Mouse (Mus musculus) forebrain, embryonic 12.5 days (tissue): Measurements from ENCODE around the gene Slc17a8. TPM values are rescaled to one million over a fixed set of nuclear protein-coding genes. Genes with fewer than 3 reads are reported as not detected.
"Not testable (repeated sequence)": the region's sequence is repeated elsewhere in the genome, so short reads cannot be mapped to it uniquely, and the experiment has no call there.

Experiments
- ATAC-seq: fragments of 200-750 bp; cut with Nextera tagmentation; 2 replicates; pipeline ENCODE4 v1.8.0; 2017; ENCODE audit warnings: moderate TSS enrichment; ENCODE audit not compliant: low FRiP score
- H3K27ac ChIP-seq: fragments of 300-500 bp; sonication (generic); 2 replicates; pipeline ENCODE4 v1.5.1; 2016; ENCODE audit warnings: mild to moderate bottlenecking
- H3K27me3 ChIP-seq: fragments of 300-500 bp; sonication (generic); 2 replicates; pipeline ENCODE4 v1.6.1; 2016; ENCODE audit warnings: mild to moderate bottlenecking
- H3K36me3 ChIP-seq: fragments of 300-500 bp; sonication (generic); replicated peaks from 2 replicates; pipeline ENCODE4 v1.6.1; 2016; ENCODE audit warnings: mild to moderate bottlenecking
- H3K4me1 ChIP-seq: fragments of 300-500 bp; sonication (generic); 2 replicates; pipeline ENCODE4 v1.6.1; 2016
- H3K4me2 ChIP-seq: fragments of 300-500 bp; sonication (generic); 2 replicates; pipeline ENCODE4 v1.6.1; 2016; ENCODE audit warnings: mild to moderate bottlenecking, moderate library complexity
- H3K4me3 ChIP-seq: fragments of 300-500 bp; sonication (generic); replicated peaks from 2 replicates; pipeline ENCODE4 v1.5.1; 2016; ENCODE audit warnings: mild to moderate bottlenecking
- H3K9ac ChIP-seq: fragments of 300-500 bp; sonication (generic); 2 replicates; pipeline ENCODE4 v1.6.1; 2016; ENCODE audit warnings: mild to moderate bottlenecking
- H3K9me3 ChIP-seq: fragments of 300-500 bp; sonication (generic); 2 replicates; pipeline ENCODE4 v1.6.1; 2016
- WGBS: fragments of 180-500 bp; shearing (Covaris S2); methylation state at CpG from one replicate; pipeline ENCODE4 v1.1.7; 2016; 5-methylcytosine and 5-hydroxymethylcytosine counted together
- polyA plus RNA-seq: library from polyadenylated mRNA; unstranded; fragments of >200 nt; fragmentation: Nextera tagmentation; extraction: Ambion mirVana; gene quantifications from 2 replicates; pipeline ENCODE4 v1.2.1, GENCODE M21; 2016

Slc17a8 gene
- polyA plus RNA-seq, 1 experiment from 2014 or later = 0.57 TPM

DNA sequence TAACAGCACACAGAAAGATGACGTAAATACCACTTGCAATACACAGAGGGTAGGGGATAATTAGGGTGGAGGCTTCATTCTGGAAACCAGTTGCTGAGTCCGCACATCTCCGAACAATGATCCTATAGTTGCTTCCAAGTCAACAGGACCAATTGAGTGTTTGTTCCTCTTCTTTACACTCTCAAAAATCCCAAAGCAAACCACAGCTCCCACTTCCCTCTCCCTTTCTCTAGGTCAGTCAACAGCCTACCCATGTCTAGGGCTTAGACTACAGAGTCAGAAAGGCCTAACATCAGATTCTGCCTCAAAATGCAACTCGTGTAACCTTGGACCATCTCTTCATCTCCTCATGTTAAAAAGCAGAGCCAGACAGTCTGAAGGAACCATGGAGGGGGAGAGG is 36.3 kb downstream of the Slc17a8 start:
- Histone ChIP-seq H3K4me1 (no peaks in the 10 kb centered on the region), H3K4me2 (no peak overlapping the region), H3K9me3 (no peaks in the 10 kb centered on the region), H3K9ac (no peak overlapping the region), H3K27ac (no peak overlapping the region), H3K4me3 (no peak overlapping the region), H3K27me3 (no peaks in the 10 kb centered on the region), H3K36me3 (no peaks in the 10 kb centered on the region)
- no peak for ATAC-seq
- WGBS = 98% methylated on average over 4 of the region's 4 CpGs

DNA sequence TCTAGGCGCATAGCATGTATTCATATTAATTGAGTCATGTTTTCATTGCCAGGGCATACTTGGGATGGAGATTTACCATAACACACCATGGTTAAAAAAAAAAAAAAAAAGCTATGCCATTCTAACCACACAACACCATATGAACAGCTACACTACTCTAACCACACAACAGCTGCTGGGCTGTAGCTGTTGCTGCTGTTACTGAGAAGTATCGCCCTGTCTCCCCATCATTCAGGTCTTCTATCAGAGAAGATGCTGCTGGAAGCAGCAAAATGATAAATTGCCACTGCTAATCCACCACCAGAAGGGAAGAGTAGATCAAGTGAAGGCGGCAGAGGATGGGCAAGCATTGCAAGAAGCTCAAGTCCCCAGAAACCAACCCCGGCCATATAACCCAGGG is 42.3 kb downstream of the Slc17a8 start:
- Histone ChIP-seq H3K27ac (no peak overlapping the region), H3K4me1 (no peaks in the 10 kb centered on the region), H3K4me2 (no peak overlapping the region), H3K9ac (no peak overlapping the region), H3K4me3 (no peak overlapping the region), H3K36me3 (no peaks in the 10 kb centered on the region), H3K27me3 (no peaks in the 10 kb centered on the region), H3K9me3 (no peaks in the 10 kb centered on the region)
- 96% methylated on average over 4 of the region's 4 CpGs for WGBS
- ATAC-seq = no peak

DNA sequence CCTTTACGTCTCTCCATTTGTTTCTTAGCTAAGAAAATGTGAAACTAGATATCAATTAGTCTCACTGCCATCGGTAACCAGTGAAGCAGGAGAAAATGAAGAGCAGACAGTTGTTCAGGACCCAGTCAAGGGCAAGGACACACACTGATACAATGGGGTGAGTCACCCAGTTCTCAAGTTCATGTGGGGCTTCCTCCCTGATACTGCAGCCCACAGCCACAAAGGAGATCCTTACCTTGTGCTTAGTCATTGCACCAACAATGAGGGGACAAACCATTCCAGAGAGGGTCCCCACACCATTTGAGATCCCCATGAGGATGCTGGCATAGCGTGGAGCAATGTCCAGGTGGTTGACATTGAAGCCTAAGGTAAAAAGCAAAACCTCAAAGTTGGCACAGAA is 43.4 kb downstream of the Slc17a8 start:
- H3K9me3 ChIP-seq = no peaks in the 10 kb centered on the region
- H3K4me1 ChIP-seq = no peaks in the 10 kb centered on the region
- H3K4me3 ChIP-seq = no peak overlapping the region
- no peak overlapping the region for H3K4me2 ChIP-seq
- no peak overlapping the region for H3K27ac ChIP-seq
- no peak for ATAC-seq
- no peaks in the 10 kb centered on the region for H3K27me3 ChIP-seq
- no peaks in the 10 kb centered on the region for H3K36me3 ChIP-seq
- WGBS = 86% methylated on average over 3 of the region's 3 CpGs
- H3K9ac ChIP-seq = no peak overlapping the region

DNA sequence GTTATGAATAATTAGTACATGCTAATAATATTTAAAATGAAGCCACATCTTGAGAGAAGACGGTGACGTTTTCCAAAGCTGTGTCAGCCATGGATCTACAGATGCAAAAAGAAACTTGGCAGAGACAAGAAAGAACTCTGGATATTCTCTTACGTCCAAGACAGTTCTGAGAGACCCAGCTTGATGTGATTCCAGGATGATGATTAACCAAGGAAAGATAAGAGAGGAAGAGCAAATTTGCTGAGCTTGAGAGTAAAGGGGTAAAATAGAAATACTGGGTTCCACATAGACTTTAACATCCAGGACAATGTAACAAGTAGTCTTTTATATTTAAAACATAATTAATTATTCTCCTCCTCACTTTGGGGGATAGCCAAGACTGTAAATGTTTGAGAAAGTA is 47.6 kb downstream of the Slc17a8 start:
- no peak for ATAC-seq
- WGBS = 93% methylated on average over 3 of the region's 3 CpGs

DNA sequence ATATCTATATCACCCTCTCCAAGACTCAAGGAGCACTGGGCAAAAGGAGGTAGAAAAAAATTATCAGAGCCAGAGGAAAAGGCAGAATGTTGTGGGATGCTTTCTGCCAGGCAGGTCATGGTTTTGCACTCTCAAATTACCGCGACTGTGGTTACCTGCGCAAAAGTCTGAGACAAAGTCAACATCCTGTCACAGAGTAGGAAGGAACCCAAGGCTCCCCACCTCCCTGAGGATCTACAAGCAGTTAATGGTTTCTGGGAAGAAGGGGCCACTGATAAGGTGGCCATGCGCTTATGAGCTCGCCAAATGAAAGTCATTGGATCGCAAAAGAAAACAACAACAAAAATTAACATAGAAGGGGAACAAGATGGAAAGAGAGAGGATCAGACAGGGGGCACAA is 48.1 kb downstream of the Slc17a8 start:
- no peaks in the 10 kb centered on the region for H3K36me3 ChIP-seq
- no peaks in the 10 kb centered on the region for H3K27me3 ChIP-seq
- no peak overlapping the region for H3K27ac ChIP-seq
- 94% methylated on average over 6 of the region's 6 CpGs for WGBS
- no peaks in the 10 kb centered on the region for H3K4me1 ChIP-seq
- no peak overlapping the region for H3K4me3 ChIP-seq
- H3K4me2 ChIP-seq = no peak overlapping the region
- no peak for ATAC-seq
- no peak overlapping the region for H3K9ac ChIP-seq
- H3K9me3 ChIP-seq = no peaks in the 10 kb centered on the region

More for the DNA sequence above, 47.6 kb downstream of the Slc17a8 start:
- Histone ChIP-seq H3K4me1 (no peaks in the 10 kb centered on the region), H3K4me2 (no peak overlapping the region), H3K36me3 (no peaks in the 10 kb centered on the region), H3K27ac (no peak overlapping the region), H3K4me3 (no peak overlapping the region), H3K9me3 (no peaks in the 10 kb centered on the region), H3K9ac (no peak overlapping the region), H3K27me3 (no peaks in the 10 kb centered on the region)

DNA sequence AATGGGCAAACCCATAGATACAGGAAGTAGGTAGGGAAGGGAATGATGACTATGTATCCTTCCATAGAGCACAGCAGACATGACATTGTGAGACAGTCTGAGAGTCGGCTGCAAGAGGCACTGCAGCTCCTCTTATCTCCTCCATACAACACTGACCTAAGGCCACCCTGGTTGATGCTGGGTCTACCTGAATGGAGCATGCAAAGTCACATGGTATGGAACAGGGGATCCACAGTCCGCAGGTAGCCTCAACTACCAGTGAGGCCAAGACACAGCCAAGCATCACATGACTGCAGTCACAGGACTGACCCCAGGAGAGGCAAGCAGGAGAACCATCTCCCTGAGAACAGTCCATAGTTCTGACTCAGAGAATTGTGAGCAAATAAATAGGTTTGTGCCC is 53.7 kb downstream of the Slc17a8 start:
- Histone ChIP-seq H3K9me3 (no peaks in the 10 kb centered on the region), H3K4me1 (no peaks in the 10 kb centered on the region), H3K4me2 (no peak overlapping the region), H3K27me3 (no peaks in the 10 kb centered on the region), H3K4me3 (no peak overlapping the region), H3K27ac (no peak overlapping the region), H3K9ac (no peak overlapping the region), H3K36me3 (no peaks in the 10 kb centered on the region)
- no peak for ATAC-seq
- 98% methylated on average over 2 of the region's 2 CpGs for WGBS

DNA sequence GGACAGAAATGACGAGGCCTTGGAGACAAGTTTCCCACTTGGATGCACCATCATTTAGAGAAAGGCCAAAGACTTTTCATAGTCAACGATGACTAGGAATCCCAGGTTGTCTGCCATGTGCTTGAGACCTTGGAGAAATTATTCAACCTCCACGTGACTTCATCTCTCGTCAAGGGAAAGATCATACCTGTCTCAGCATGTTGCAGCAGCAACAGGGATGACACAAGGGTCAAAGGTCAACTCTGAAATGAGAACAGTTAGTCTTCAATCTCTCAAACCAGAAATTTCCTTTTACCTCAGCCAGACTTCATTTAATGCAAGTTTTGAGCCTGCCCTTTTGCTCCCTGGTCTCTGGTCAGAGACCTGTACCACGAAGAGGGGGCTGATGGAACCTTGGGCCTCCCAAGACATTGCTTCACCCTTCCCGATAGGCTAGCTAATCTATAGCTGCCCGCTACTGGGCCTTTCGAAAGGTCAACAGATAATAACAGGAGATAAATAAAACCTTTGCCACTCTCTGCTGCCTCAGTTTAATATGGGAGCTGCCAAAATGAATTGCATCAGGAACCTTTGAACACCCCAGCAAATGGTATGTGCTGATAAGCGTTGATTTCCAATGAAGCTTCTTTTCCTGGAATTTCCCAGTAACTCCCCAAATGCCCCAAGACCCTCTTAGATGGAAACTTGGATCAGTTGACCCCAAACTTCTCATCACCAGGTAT is 55.6 kb downstream of the Slc17a8 start:
- no peaks in the 10 kb centered on the region for H3K9me3 ChIP-seq
- no peak for ATAC-seq
- H3K4me2 ChIP-seq = no peak overlapping the region
- H3K4me3 ChIP-seq = no peak overlapping the region
- H3K9ac ChIP-seq = no peak overlapping the region
- H3K36me3 ChIP-seq = no peaks in the 10 kb centered on the region
- no peaks in the 10 kb centered on the region for H3K27me3 ChIP-seq
- H3K27ac ChIP-seq = no peak overlapping the region
- 91% methylated on average over 9 of the region's 9 CpGs for WGBS
- H3K4me1 ChIP-seq = no peaks in the 10 kb centered on the region

DNA sequence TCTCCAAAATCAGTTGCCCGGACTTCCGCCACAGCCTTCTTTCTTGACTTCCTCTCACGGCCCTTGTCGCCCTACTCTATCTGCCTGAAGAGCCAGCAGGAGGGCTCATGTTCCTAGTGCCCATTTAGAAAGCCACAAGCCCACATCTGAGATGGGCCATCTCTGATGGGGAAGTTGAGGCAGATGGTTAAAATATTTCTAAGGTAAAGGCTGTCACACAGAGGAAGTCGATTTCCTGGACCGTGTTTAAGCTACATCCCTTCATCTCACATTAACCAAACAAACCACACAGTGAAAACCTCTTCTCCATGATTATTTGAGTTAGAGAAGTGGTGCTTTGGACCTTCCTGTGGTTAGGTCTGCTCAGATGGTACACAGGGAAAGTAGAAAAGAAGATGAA is 58.9 kb downstream of the Slc17a8 start:
- 95% methylated on average over 6 of the region's 6 CpGs for WGBS
- H3K9ac ChIP-seq = no peak overlapping the region
- no peaks in the 10 kb centered on the region for H3K27me3 ChIP-seq
- no peaks in the 10 kb centered on the region for H3K36me3 ChIP-seq
- no peaks in the 10 kb centered on the region for H3K9me3 ChIP-seq
- H3K4me2 ChIP-seq = no peak overlapping the region
- no peak overlapping the region for H3K4me3 ChIP-seq
- no peaks in the 10 kb centered on the region for H3K4me1 ChIP-seq
- no peak for ATAC-seq
- no peak overlapping the region for H3K27ac ChIP-seq

DNA sequence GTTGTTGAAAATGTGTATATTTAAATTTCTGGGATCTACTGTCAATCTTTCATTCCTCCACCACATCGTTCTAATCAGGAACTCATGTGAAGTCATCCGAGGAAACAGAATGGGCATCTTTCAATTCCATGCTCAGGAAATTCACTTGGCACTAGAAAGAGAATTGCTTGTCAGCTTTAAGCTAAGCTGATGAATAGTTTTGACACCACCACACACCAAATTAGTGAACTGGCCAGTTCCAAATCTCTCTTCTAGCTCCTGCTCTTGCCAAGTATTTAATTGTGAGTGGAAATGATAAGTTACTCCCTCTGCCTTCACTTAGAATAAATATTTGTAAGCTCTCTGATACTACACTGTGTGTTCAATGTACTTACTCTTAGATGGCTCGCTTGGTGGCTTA is 61.7 kb downstream of the Slc17a8 start:
- no peak overlapping the region for H3K4me2 ChIP-seq
- whole genome bisulfite sequencing = 70% methylated on average over 3 of the region's 3 CpGs
- H3K27me3 ChIP-seq = no peaks in the 10 kb centered on the region
- H3K9me3 ChIP-seq = no peaks in the 10 kb centered on the region
- H3K9ac ChIP-seq = no peak overlapping the region
- no peak for ATAC-seq
- H3K4me3 ChIP-seq = no peak overlapping the region
- no peaks in the 10 kb centered on the region for H3K36me3 ChIP-seq
- no peak overlapping the region for H3K27ac ChIP-seq
- H3K4me1 ChIP-seq = no peaks in the 10 kb centered on the region

DNA sequence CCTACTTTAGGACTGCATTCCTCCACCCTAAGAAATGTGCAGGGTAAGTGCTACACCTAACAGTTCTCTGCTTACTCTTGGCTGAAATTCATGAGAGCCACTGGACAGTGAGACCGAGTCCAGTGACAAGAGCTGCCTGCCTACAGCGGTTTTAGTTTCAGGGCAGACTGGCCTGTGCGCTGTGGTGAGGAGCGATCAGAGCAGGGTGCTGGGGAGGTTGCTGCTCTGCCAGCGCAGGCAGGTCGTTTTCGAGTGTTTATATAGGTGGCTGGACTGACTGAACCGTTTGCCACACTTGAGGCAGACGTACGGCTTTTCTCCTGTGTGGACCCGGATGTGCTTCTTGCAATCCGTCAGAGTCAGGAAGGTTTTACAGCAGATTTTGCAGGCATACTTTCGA is 66.2 kb downstream of the Slc17a8 start:
- H3K4me2 ChIP-seq, H3K9me3 ChIP-seq, ATAC-seq, H3K9ac ChIP-seq, H3K4me1 ChIP-seq, H3K36me3 ChIP-seq, H3K4me3 ChIP-seq, H3K27ac ChIP-seq, H3K27me3 ChIP-seq: not testable (repeated sequence)
- 91% methylated on average over 13 of the region's 13 CpGs for WGBS

DNA sequence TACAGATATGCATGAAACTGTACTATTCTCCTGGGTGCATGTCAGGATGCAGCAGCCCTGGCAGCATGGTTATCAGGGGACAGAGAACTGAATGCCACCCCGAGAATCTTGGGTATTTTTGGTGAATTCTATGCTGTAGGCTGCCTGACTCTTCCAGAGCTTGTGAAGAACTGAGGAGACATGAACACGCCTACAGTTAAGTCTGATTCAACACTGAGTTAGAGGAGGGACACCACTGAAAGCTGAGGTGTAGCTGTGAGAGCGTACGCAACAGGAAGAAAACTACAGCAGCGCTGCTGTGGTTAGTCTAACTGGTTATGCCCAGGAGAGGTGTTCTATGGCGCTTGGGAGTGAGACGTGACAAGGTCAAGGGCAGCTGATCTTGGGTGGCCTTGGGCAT is 67.2 kb downstream of the Slc17a8 start:
- WGBS = 90% methylated on average over 7 of the region's 7 CpGs
- H3K9me3 ChIP-seq, H3K36me3 ChIP-seq, H3K9ac ChIP-seq, H3K4me3 ChIP-seq, H3K27ac ChIP-seq, H3K4me1 ChIP-seq, H3K4me2 ChIP-seq, H3K27me3 ChIP-seq, ATAC-seq: not testable (repeated sequence)

DNA sequence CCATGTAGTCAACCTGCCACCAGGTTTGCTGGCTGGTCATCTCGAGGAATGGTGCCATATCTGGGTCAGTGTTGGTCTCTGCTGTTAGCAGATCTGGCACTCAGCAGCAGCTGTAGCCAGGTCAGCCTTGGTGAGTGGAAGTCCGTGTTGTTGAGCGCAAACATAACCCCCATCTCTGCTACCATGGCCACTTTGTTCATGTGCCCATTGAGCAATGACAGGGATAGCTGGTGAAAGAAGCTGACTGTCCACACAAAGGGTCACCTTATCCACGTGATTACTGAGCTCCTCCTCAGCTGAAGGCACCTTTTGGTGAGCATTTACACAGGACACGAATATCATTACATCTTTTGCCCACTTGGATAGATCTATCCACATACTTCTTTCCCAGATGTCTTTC is 68.0 kb downstream of the Slc17a8 start:
- Histone ChIP-seq H3K4me3 (no peak overlapping the region), H3K27ac (no peak overlapping the region), H3K9me3 (no peaks in the 10 kb centered on the region), H3K4me2 (no peak overlapping the region), H3K9ac (no peak overlapping the region), H3K27me3 (no peaks in the 10 kb centered on the region), H3K36me3 (no peaks in the 10 kb centered on the region), H3K4me1 (no peaks in the 10 kb centered on the region)
- no peak for ATAC-seq
- WGBS = 82% methylated on average over 5 of the region's 5 CpGs

DNA sequence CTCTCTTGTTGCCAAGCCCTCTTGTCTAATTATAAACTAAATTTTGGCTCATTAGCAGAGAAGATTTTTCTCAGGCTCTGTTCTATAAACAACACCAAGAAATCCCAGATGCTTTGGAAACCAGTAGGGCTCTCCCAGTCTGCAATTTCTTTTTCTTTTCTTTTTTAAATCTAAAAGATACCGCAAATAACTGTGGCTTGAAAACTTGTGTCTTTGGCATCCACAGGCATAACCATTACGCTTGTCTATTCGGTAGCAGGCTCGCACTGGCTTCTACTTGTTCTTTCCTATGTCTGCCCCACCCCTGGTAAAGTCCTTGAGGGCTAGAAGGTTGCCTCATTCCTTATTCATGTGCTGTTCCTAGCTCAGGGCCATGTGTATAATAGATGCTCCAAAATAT is 69.4 kb downstream of the Slc17a8 start:
- Histone ChIP-seq H3K36me3 (no peaks in the 10 kb centered on the region), H3K4me2 (no peak overlapping the region), H3K9me3 (no peaks in the 10 kb centered on the region), H3K27ac (no peak overlapping the region), H3K27me3 (no peaks in the 10 kb centered on the region), H3K4me3 (no peak overlapping the region), H3K9ac (no peak overlapping the region), H3K4me1 (no peaks in the 10 kb centered on the region)
- 93% methylated on average over 4 of the region's 4 CpGs for WGBS
- ATAC-seq = no peak
